Mouse (Mus musculus) lung, embryonic 16.5 days (tissue): ENCODE data around the gene Atp13a1. TPM values are rescaled to one million over a fixed set of nuclear protein-coding genes. Genes with fewer than 3 reads are reported as not detected.

Source experiments
- ATAC-seq: fragments of 200-750 bp; cut with Nextera tagmentation; 2 replicates; pipeline ENCODE4 v1.8.0; 2017; ENCODE audit warnings: low read depth, mild to moderate bottlenecking, moderate library complexity
- H3K27ac ChIP-seq: fragments of 300-500 bp; sonication (generic); 2 replicates; pipeline ENCODE4 v1.5.1; 2014; ENCODE audit warnings: mild to moderate bottlenecking, control low read depth, low read length
- H3K27me3 ChIP-seq: fragments of 300-500 bp; sonication (generic); 2 replicates; pipeline ENCODE4 v1.6.1; 2014; ENCODE audit warnings: low read depth, low read length, mixed read lengths; ENCODE audit not compliant: control insufficient read depth, insufficient read depth
- H3K36me3 ChIP-seq: fragments of 300-500 bp; sonication (generic); 2 replicates; pipeline ENCODE4 v1.6.1; 2014; ENCODE audit warnings: low read length; ENCODE audit not compliant: control insufficient read depth, insufficient read depth
- H3K4me1 ChIP-seq: fragments of 300-500 bp; sonication (generic); replicated peaks from 2 replicates; pipeline ENCODE4 v1.6.1; 2014; ENCODE audit warnings: low read length, mixed read lengths; ENCODE audit not compliant: control insufficient read depth, insufficient read depth
- H3K4me2 ChIP-seq: fragments of 300-500 bp; sonication (generic); 2 replicates; pipeline ENCODE4 v1.6.1; 2014; ENCODE audit warnings: low read depth, low read length, control low read depth
- H3K4me3 ChIP-seq: fragments of 300-500 bp; sonication (generic); 2 replicates; pipeline ENCODE4 v1.5.1; 2014; ENCODE audit warnings: mild to moderate bottlenecking, low read length, control low read depth
- H3K9ac ChIP-seq: fragments of 300-500 bp; sonication (generic); 2 replicates; pipeline ENCODE4 v1.6.1; 2014; ENCODE audit warnings: low read length, control low read depth
- H3K9me3 ChIP-seq: fragments of 300-500 bp; sonication (generic); 2 replicates; pipeline ENCODE4 v1.6.1; 2016; ENCODE audit warnings: low read length; ENCODE audit not compliant: control insufficient read depth
- WGBS: fragments of 180-500 bp; shearing (Covaris S2); extraction: QIAGEN DNeasy Blood & Tissue Kit; methylation state at CpG from one replicate; pipeline ENCODE4 v1.1.7; 2014; 5-methylcytosine and 5-hydroxymethylcytosine counted together
- polyA plus RNA-seq: library from polyadenylated mRNA; unstranded; fragments of >200 nt; fragmentation: Nextera tagmentation; extraction: Ambion mirVana; gene quantifications from 2 replicates; pipeline ENCODE4 v1.2.1, GENCODE M21; 2015

Atp13a1 gene
- polyA plus RNA-seq = 41.8 and 45.8 TPM in 2 replicates

DNA sequence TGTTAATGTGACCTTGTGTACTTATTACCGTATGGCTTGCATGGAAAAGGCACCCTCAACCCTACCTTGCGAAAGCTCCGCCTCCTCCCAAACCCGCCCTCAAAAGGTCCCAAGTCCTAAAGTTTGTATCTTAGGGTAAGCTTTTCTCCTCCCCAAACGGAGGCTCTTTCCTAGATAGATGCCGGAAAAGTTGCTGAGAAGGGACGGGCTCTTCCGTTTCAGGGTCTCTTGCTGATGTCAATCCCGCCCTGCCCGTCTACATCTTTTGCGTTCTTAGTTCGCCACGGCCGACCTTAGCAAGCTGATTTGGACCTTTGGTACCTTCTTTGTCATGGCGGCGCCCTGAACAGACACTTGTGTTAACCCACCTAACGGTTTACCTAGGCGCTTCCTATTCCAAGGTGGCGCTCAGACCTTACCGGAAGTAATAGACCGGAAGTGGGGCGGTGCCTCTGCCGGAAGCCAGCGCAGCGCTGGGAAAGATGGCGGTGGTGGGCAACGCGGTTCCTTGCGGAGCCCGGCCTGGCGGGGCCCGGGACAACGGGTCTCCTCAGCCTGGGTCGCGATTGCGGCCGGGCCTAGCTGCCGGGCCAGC is at the start of gene Atp13a1, which contains the start of gene Zfp866:
Gene Atp13a1, plus strand, starts transcription at position 391 of the 595 bp plus-strand sequence.
Gene Zfp866, minus strand, starts transcription at position 406 of the 595 bp plus-strand sequence.
- peak; percentile 95 for ATAC-seq
- no peaks in the 10 kb centered on the region for H3K27me3 ChIP-seq
- H3K27ac ChIP-seq = peak within 1 kb of the TSS; percentile 79
- no peaks in the 10 kb centered on the region for H3K9me3 ChIP-seq
- peak within 1 kb of the TSS; percentile 91 for H3K9ac ChIP-seq
- H3K36me3 ChIP-seq = peaks cover 12% of the 10 kb centered on the region
- peak within 1 kb of the TSS; percentile 87 for H3K4me3 ChIP-seq
- under 1% methylated on average over 38 of the region's 38 CpGs for WGBS
- peaks cover 19% of the 10 kb centered on the region for H3K4me1 ChIP-seq
- peak within 1 kb of the TSS; percentile 70 for H3K4me2 ChIP-seq

- no peak overlapping the region for H3K4me2 ChIP-seq
- no peak overlapping the region for H3K4me3 ChIP-seq
Measured at GRCm38 (mm10) chr8:69741231-69741630, 49.7 kb upstream of the Atp13a1 start.

DNA sequence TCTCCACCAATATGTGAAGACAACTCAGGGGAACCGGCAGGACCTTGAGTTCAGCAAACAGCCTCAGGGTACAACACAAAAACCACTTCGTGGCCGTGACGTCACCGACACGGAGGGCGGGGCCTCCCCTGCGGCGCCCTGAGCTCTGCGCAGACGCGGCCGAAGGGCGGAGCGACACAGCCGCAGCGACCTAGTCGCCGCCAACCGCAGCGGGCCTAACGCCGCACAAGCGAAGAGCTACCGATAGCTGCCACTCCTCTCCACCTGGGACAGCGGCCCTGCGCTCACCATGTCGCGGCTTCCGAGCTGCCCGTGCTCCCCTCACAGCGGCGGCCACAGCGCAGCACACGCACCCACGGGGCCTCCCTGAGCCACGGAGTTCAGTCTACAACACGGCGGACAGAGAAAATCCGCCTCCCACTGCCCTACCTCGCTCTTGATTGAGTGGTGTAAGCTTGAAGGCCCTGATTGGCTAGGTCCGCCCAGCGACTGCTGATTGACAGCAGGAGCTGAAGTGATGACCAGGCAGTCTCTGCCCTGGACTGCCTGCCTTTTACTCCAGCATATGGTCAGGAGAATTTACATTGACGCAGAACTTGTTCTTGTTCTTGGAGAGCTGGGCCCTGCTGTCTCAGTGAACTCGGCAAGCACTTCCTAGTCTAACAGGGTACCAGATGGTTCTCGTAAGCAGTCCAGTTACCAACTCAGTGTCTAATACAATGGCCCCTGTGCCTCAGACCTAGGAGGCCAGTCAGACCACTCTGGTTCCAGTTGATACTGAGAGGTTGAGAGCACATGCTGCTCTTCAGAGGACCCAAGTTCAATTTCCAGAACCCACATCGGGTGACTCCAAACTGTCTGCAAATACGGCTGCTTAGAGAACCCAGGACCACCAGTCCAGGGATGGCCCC is 41.2 kb upstream of the Atp13a1 start, which contains the start of gene Zfp963:
Gene Zfp963, minus strand, starts transcription at position 427 of the 911 bp plus-strand sequence.
- 2% methylated on average over 48 of the region's 48 CpGs for WGBS
- peak; percentile 99 for ATAC-seq
- Histone ChIP-seq H3K9me3 (no peaks in the 10 kb centered on the region), H3K9ac (peak within 1 kb of the TSS; percentile 87), H3K27ac (peak within 1 kb of the TSS; percentile 98), H3K36me3 (0 out of 2 replicates have a peak, but pooled peaks cover 2% of the 10 kb centered on the region), H3K4me3 (peak within 1 kb of the TSS; percentile 60), H3K4me2 (peak within 1 kb of the TSS; percentile 49), H3K27me3 (no peaks in the 10 kb centered on the region), H3K4me1 (peaks cover 9% of the 10 kb centered on the region)

More at GRCm38 (mm10) chr8:69741231-69741630, 49.7 kb upstream of the Atp13a1 start:
- Histone ChIP-seq H3K27me3 (no peaks in the 10 kb centered on the region), H3K9me3 (no peaks in the 10 kb centered on the region), H3K4me1 (no peaks in the 10 kb centered on the region), H3K27ac (no peak overlapping the region), H3K9ac (no peak overlapping the region), H3K36me3 (peaks cover 14% of the 10 kb centered on the region)
- ATAC-seq = no peak
- 65% methylated on average over 2 of the region's 2 CpGs for WGBS

GRCm38 (mm10) chr8:69752437-69752836 is 38.5 kb upstream of the Atp13a1 start:
- Histone ChIP-seq H3K4me1 (peaks cover 9% of the 10 kb centered on the region), H3K27ac (no peak overlapping the region), H3K4me2 (no peak overlapping the region), H3K36me3 (peaks cover 5% of the 10 kb centered on the region; the same call in 1 of the 2 replicates), H3K4me3 (no peak overlapping the region), H3K9me3 (no peaks in the 10 kb centered on the region), H3K27me3 (no peaks in the 10 kb centered on the region), H3K9ac (no peak overlapping the region)
- ATAC-seq = no peak
- WGBS = 80% methylated on average over 2 of the region's 2 CpGs

DNA sequence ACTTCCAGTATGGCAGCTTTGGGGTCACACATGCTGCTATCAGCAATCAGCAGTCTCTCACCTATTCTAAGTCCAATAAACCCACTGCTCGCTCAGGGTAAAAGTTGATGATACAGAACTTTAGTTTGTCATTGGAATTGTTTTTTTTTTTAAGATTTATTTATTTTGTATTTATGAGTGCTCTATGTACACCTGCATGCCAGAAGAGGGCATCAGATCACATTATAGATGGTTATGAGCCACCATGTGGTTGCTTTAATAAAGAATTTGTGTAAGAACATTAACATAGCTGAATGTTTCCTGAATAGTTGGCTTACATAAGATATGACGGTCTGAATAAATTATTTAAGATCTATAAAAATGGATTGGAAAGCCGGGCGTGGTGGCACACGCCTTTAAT is 32.6 kb upstream of the Atp13a1 start:
- 95% methylated on average over 5 of the region's 5 CpGs for WGBS
- H3K9ac ChIP-seq = no peak overlapping the region
- no peak overlapping the region for H3K27ac ChIP-seq
- no peak overlapping the region for H3K4me3 ChIP-seq
- H3K27me3 ChIP-seq = no peaks in the 10 kb centered on the region
- H3K4me2 ChIP-seq = no peak overlapping the region
- no peaks in the 10 kb centered on the region for H3K4me1 ChIP-seq
- H3K9me3 ChIP-seq = no peaks in the 10 kb centered on the region
- peaks cover 14% of the 10 kb centered on the region for H3K36me3 ChIP-seq
- no peak for ATAC-seq

DNA sequence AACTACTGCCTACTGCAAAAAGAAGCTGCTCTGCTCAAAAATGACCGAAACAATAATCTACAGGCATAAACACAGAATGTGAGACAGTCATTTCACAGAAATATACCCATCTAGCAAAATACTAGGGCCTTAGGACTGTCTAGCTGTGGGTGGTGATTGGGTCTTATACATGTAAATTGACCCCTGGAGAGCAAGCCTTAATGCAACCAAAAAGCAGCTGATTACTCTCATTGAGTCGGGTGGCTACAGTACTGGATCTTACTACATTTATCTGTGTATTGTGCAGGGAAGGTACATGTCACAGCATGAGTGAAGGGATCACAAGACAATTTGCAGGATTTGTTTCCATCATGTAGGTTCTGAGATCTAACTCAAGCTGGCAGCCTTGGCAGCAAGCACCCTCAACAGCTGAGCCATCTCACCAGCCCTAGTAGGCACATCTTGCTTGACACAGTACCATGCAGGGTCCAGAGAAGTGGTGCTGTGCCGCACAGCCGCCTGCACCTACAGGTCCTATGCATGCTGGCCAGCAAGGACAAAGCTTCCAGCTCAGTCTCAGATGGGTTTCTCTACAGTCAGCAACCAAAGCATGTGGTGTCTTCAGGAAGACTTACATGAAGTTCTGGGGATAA is 29.0 kb upstream of the Atp13a1 start:
- H3K9me3 ChIP-seq = peaks cover 10% of the 10 kb centered on the region
- 90% methylated on average over 4 of the region's 4 CpGs for WGBS
- no peak overlapping the region for H3K9ac ChIP-seq
- H3K27ac ChIP-seq = no peak overlapping the region
- no peak overlapping the region for H3K4me3 ChIP-seq
- no peaks in the 10 kb centered on the region for H3K27me3 ChIP-seq
- no peak for ATAC-seq
- H3K36me3 ChIP-seq = peaks cover 43% of the 10 kb centered on the region
- no peaks in the 10 kb centered on the region for H3K4me1 ChIP-seq
- no peak overlapping the region for H3K4me2 ChIP-seq

DNA sequence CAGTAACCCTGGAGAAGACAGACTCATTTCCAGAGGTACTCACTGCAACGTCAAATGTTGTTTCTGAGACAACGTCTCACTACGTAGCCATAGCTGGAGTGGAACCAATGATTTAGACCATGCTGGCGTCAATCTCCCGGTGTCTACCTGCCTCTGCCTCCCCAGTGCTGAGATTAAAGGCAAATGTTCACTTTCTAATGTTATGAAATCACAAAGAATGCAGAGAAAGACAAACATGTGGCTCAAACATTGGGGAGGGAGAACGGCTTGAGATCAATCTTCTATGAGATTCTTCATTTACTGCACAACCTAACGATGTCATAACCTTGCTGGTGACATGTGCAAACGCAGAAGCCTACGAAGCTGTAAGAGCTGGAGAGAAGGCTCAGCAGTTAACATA is 19.7 kb upstream of the Atp13a1 start:
- H3K4me2 ChIP-seq = no peak overlapping the region
- H3K9me3 ChIP-seq = peaks cover 4% of the 10 kb centered on the region
- H3K36me3 ChIP-seq = peaks cover 28% of the 10 kb centered on the region
- H3K27me3 ChIP-seq = no peaks in the 10 kb centered on the region
- no peak overlapping the region for H3K9ac ChIP-seq
- H3K4me1 ChIP-seq = peaks cover 11% of the 10 kb centered on the region
- WGBS = 82% methylated on average over 9 of the region's 9 CpGs
- H3K27ac ChIP-seq = no peak overlapping the region
- ATAC-seq = no peak
- no peak overlapping the region for H3K4me3 ChIP-seq

GRCm38 (mm10) chr8:69772106-69772505 is 18.9 kb upstream of the Atp13a1 start:
- peaks cover 11% of the 10 kb centered on the region for H3K4me1 ChIP-seq
- no peaks in the 10 kb centered on the region for H3K27me3 ChIP-seq
- no peak overlapping the region for H3K4me2 ChIP-seq
- no peak for ATAC-seq
- no peak overlapping the region for H3K9ac ChIP-seq
- no peaks in the 10 kb centered on the region for H3K9me3 ChIP-seq
- no peak overlapping the region for H3K4me3 ChIP-seq
- H3K27ac ChIP-seq = no peak overlapping the region
- 83% methylated on average over 2 of the region's 2 CpGs for WGBS
- H3K36me3 ChIP-seq = peaks cover 19% of the 10 kb centered on the region
